Mouse (Mus musculus) ZHBTc4 (cell line): ENCODE measurements around the gene Myh7b.
A peak's percentile ranks its signal among the peaks of the same experiment; 100 is the strongest.
"Not testable (repeated sequence)": the region's sequence is repeated elsewhere in the genome, so short reads cannot be mapped to it uniquely, and the experiment has no call there.

ENCODE experiments used
- DNase-seq: peaks from one replicate; pipeline ENCODE4 v3.0.0-alpha.2; 2011; ENCODE audit warnings: low read depth, low spot score

Myh7b gene

DNA sequence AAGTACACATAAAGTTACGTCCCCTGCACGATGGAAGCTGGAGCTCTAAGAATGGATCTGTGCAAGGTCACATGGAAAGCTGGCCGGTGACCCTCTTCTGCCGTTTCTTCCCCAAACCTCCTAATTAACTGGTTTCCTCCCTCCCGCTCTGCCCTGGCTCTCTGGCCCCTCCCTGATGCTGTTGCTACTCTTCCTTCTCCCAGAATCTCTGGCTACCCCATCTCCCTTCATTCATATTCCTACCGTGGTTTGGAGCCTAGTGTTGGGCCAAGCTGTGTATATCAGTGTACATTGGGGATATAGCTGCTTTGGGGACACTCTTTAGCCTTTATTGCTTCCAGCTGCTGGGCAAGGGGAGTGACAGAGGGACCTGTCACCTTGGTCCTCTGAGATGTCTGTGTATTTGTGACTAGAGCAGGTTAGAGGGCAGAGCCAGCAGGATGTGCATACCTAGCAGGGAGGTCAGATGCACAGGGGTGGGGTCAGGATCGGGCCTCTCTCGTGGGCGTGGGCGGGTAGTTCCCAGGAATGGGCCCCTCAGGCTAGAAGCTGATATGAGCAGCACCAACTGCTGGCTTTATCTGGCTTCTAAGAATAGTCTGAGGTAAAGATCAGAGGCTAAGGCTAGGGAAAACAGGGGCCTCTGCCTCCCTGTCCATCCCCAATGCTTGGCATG lies 6.3 kb upstream of the Myh7b start:
- DNase-seq: peak; percentile 77

DNA sequence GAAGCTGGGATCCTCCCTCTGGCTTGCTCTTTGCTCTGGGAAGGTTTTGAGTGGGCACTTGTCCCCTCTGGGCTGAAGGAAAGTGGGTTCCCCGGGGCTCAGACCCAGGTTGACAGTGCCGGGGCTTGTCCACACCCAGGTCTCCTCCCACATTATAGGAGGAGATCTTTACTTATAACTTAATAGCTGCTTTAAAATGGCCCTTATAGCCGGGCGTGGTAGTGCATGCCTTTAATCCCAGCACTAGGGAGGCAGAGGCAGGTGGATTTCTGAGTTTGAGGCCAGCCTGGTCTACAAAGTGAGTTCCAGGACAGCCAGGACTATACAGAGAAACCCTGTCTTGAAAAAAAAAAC lies 5.8 kb upstream of the Myh7b start:
- DNase-seq: not testable (repeated sequence)

DNA sequence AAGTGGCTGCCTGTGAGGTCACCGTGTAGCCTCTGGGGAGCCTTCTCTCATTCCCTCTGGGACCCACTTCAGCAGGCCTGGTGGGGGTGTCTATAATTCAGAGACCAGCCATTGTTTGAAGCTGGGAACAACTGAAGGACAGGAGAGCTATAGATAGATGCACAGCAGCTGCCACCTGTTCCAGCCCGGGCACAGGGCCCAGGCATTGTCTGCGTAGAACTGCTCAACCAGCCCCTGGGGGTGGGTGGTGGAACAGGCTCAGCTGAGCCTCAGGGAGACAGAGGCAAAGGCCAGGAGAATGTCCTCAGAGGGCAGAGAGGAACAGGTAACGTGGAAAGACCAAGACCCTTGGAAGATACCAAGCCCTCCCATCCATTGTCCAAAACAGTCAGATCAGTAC lies 4.7 kb upstream of the Myh7b start:
- no peak for DNase-seq

DNA sequence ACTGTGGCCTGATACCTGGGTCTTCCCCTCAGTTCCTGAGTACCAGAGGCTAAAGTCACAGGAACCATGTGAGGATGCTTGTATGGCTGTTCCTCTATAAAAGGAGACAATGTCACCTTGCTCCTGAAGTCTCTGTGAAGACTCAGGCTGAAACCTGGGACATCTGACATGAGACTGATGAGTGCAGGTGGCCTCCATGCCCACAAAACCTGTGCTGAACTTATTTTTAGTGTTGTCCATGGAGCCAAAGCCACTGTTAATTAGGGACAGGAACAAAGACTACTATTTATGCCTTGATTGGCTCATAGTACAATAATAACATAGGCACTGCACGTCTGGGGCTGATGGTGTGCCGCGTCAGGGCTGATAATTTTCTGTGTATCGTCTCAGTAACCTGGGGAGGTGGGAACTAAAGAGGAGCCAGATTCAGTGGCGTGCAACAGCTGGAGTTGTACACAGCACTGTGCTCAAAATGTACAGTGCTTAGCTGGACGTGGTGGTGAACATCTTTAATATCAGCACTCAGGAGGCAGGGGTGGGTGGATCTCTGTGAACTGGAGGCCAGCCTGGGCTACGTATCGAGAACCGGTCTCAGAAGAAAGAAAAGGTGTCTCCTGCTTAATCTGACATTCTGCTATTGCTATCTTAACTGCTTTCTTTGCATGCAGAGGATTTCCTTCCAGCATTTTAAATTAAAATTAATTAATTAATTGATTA lies 980 bp downstream of the Myh7b start:
- no peak for DNase-seq

DNA sequence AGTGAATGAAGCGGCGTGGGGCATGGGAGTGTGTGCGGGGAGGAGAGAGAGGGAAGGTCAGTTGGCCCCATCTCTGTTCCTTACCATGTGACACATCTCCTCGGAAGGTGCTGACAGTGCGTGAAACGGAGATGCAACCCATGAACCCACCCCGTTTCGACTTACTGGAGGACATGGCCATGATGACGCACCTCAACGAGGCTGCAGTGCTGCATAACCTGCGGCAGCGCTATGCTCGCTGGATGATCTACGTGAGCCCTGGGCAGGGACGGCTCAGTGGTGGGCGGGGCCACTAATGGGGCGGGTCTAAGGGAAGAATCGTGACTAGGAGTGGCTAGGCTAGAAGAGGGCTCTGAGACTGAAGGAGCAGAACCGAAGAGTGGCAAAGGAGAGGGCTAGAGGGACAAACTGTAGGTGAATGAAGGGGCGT lies 2.3 kb downstream of the Myh7b start:
- DNase-seq: peak; percentile 93

DNA sequence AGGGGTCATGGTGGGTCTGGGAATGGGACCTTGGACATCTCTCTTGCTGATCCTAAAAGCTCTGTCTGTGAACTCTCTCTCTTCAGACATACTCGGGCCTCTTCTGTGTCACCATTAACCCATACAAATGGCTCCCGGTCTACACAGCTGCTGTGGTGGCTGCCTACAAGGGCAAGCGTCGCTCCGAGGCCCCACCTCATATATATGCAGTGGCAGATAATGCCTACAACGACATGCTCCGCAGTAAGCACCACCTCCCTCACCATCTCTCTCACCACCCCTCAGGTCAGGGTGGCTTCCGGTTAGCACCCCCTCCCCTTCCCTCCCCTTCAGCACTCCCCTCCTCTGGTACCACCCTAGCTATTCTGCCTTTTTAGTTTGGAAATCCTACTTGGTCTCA lies 2.9 kb downstream of the Myh7b start:
- no peak for DNase-seq

DNA sequence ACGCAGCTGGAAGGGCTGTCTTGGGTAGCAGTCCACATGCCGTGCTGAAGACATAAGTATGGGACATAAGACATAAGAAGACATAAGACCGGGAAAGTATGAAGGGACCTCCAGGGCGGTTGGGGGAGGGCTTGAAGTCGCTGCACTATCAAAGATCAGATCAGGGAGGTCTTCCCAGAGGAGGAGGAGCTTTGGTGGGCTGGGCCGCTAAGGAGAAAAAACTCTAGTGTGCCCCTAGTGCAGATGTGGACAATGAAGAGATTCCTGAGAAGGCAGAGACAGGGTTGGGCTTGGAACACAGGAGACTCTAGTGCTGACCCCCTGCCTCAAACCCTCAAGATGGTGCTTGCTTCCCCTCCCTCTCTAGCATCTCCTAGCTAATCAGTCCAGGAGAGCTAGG lies 6.0 kb downstream of the Myh7b start:
- DNase-seq: peak; percentile 81

DNA sequence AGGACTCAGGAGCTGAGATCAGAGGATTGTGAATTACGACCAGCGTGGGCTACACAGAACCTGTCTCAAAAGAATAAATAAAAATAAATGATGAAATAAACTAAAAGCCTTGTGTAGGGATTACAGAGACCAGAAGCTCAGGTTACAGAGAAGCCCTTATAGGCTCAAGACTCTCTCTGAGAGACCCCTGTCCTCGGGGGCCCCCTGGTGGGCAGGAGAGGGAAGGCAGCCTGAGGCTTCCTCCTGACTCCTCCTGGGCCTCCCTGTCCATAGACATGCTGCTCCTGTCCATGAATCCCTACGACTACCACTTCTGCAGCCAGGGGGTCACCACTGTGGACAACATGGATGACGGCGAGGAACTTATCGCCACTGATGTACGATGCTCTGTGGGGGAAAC lies 8.8 kb downstream of the Myh7b start:
- peak; percentile 88 for DNase-seq

DNA sequence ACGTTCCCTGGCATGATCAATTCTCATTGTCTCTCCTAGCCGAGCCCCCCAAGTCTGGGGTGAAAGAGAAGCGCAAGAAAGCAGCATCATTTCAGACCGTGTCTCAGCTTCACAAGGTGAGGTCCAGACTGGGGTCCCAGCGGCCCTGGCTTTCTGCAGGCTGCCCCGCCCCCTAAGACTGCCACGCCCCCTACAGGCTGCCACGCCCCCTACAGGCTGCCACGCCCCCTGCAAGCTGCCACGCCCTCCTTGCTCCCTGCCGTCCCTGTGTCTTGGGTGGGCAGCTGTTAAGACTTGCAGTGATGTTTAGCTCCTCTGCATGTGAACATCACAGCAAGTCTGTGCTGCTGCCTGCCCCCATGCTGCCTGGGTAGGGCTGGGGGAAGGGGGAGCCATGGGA lies 11.6 kb downstream of the Myh7b start:
- peak; percentile 64 for DNase-seq

DNA sequence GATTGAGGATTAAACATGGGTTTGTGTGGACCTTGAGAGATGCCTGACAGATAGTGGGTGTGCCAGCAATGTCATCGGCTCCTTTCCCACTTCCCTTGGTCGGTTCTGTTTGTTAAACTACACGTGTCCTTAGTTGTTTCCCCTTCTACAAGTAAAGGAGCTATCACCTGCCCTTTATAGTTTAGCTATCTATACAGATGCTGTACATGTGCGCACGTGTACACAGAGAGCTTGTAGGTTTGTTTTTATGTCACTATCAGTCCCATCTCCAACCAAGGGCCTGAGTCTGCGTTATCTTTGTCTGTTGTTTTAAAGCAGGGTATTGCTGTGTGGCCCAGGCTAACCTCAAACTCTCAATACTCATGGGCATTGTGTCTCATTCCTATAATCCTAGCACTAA lies 13.0 kb downstream of the Myh7b start:
- no peak for DNase-seq

DNA sequence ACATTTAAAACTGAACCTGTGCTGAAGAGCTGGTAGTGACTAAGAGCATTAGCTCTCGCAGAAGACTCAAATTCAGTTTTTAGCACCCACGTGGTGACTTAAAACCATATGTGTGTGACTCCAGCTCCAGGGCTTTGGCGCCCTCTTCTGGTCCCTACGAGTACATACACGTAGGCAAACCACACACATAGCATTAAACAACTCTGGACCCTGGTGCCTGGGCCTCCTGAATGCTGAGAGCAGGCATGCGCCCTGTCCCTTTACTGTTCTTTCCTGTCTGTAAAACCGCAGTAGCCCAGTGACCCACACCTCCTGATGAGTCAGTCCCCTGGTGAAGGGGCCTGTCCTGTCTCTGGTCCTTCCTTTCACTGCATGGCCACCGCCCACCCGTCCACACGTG lies 13.7 kb downstream of the Myh7b start:
- peak; percentile 92 for DNase-seq

DNA sequence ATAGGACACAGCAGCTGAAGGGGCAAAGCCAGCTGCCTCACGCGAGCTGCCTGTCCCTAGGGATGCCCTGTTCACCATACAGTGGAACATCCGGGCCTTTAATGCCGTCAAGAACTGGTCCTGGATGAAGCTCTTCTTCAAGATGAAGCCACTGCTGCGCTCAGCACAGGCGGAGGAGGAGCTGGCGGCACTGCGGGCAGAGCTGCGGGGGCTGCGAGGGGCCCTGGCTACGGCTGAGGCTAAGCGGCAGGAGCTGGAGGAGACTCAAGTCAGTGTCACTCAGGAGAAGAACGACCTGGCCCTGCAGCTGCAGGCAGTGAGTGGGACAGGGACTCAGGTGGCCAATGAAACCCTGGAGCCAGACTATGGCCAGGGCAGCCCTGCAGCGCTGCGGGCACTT lies 15.3 kb downstream of the Myh7b start:
- no peak for DNase-seq

DNA sequence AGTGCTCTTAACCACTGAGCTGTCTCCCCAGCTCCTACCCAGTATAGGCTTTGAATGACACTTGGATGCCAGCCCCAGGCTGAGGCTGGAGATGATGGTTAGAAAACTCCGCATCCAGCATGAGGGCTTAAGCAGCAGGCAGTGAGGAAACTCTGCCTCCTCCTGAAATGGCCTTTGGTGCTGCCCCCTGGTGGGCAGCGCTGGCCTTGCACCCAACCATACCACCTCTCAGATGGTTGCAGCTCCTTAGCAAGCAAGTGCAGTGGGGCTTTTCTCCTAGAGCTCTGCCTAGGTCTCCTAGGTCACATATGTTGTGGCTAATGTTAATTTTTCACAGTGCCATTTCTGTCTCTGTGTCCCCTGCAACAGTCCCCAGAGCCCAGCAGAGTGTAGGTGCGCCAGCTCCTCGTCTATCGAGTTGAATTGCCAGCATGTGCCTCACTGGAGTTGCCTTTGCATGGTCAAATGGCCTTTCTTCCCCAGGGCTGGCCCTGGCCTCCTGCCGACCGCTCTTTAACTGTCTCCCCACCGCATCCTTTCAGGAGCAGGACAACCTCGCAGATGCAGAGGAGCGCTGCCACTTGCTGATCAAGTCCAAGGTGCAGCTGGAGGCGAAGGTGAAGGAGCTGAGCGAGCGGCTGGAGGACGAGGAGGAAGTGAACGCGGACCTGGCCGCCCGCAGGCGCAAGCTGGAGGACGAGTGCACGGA lies 16.2 kb downstream of the Myh7b start:
- DNase-seq: peak; percentile 91

DNA sequence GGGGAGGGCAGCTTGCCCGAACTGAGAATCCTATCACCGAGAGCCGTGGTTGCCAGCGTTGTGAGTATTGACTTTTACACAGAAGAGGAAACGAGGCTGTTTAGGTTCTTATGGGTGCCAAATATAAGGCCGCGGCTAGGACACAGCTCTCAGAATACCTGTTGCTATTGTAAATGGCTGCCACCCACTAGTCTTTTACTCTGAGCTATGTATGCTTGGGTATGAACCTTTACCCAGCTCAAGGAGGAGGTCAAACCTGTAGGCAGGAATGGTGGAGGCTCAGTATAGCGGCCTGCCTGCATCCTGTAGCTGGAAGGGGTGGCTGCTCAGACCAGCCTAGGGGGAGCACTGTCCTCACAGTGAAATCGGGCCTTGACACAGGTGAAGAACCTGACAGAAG lies 17.1 kb downstream of the Myh7b start:
- DNase-seq: no peak

DNA sequence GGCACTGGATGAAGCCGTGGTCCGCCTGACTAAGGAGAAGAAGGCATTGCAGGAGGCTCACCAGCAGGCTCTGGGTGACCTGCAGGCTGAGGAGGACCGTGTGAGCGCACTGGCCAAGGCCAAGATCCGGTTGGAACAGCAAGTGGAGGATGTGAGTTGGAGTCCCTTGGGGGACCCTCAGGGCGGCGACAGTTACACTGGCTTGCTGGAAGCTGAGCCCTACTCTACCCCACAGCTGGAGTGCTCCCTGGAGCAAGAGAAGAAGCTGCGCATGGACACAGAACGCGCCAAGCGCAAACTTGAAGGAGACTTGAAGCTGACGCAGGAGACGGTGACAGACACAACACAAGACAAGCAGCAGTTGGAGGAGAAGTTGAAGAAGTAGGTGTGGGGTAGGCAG lies 17.5 kb downstream of the Myh7b start:
- DNase-seq: peak; percentile 58

DNA sequence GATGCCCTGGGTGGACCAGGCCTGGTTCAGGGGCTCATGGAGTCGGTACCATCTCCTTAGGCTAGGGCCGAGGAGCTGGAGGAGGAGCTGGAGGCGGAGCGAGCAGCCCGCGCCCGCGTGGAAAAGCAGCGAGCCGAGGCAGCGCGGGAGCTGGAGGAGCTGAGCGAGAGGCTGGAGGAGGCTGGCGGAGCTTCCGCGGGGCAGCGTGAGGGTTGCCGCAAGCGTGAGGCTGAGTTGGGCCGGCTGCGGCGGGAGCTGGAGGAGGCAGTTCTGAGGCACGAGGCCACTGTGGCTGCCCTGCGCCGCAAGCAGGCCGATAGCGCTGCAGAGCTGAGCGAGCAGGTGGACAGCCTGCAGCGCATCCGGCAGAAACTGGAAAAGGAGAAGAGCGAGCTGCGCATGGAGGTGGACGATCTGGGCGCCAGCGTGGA lies 18.2 kb downstream of the Myh7b start:
- DNase-seq: peak; percentile 86

DNA sequence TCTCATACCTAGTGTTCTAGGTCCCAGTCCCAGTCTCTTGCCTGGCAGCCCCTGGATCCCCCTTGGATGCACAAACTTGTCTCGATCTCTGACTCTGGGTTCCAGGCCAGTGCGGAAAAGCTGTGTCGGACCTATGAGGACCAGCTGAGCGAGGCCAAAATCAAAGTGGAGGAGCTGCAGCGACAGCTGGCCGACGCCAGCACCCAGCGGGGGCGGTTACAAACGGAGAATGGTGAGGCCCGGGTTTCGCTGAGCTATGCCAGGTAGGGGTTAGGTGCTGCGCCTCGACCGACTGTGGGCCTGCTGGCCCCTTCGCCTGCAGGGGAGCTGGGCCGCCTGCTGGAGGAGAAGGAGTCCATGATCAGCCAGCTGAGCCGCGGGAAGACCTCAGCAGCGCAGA lies 19.1 kb downstream of the Myh7b start:
- DNase-seq: peak; percentile 40

DNA sequence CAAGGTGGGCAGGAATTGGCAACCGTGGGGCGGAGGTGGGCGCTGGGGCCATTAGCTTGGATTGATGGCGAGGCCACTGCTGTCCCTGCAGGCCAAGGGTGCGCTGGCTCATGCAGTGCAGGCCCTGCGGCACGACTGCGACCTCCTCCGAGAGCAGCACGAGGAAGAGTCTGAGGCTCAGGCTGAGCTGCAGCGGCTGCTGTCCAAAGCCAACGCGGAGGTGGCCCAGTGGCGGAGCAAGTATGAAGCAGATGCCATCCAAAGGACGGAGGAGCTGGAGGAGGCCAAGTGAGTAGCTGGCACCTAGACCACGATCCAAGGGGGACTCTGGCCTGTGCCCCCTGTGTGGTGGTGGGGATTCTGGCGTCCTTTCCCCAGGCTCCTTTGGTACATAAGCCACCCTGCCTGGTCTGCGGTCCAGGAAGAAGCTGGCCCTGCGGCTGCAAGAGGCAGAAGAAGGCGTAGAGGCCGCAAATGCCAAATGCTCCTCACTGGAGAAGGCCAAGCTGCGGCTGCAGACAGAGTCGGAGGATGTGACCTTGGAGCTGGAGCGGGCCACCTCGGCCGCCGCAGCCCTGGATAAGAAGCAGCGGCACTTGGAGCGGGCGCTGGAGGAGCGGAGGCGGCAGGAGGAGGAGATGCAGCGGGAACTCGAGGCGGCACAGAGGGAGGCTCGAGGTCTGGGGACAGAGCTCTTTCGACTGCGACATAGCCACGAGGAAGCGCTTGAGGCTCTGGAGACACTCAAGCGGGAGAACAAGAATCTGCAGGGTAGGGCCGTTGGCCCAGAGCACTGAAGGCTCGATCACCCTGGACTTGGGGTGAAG lies 19.8 kb downstream of the Myh7b start:
- DNase-seq: peak; percentile 87

DNA sequence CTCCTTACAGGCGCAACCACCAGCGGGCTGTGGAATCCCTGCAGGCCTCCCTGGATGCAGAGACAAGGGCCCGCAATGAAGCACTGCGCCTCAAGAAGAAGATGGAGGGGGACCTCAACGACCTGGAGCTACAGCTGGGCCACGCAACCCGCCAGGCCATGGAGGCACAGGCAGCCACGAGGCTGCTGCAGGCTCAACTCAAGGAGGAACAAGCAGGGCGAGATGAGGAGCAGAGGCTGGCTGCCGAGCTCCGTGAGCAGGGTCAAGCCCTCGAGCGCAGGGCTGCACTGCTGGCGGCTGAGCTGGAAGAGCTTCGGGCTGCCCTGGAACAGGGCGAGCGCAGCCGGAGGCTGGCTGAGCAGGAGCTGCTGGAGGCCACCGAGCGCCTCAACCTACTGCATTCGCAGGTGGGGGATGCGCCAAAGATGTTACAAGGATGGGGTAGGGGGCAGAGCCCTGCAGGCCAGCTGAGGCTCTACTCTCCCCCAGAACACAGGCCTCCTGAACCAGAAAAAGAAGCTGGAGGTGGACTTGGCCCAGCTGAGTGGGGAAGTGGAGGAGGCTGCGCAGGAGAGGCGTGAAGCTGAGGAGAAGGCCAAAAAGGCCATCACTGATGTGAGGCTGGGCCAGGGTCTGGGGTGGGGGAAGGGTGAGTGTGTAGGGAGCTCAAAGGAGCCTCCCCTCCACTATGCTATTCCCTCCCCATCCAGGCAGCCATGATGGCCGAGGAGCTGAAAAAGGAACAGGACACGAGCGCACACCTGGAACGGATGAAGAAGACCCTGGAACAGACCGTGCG lies 21.3 kb downstream of the Myh7b start:
- DNase-seq: peak; percentile 68

DNA sequence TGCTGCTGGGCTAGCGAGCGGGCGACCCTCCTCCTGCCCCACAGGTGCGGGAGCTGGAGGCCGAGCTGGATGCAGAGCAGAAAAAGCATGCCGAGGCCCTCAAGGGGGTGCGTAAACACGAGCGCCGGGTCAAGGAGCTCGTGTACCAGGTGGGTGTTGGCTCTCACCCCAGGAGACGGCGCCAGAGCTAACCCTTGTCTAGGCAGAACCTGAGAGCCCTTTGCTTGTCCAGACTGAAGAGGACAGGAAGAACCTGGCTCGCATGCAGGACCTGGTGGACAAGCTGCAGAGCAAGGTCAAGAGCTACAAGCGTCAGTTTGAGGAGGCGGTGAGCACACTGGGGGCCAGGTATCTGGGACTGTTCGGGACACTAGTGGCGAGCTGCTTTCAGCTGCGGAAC lies 22.1 kb downstream of the Myh7b start:
- peak; percentile 56 for DNase-seq

DNA sequence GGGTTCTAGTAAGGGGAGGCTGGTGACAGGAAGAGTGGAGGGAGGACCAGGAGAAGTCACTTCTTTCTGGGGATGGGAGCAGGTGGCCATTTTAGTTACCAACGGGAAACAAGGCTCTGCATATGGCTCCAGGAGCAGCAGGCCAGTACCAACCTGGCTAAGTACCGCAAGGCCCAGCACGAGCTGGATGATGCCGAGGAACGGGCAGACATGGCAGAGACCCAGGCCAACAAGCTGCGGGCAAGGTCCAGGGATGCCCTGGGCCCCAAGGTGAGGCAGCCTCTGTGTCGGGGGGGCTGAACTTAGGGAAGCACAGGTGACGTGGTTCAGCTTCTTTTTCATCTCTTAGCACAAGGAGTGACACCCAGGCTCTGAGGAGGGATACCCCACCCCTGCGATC lies 22.7 kb downstream of the Myh7b start:
- DNase-seq: no peak
